Mouse (Mus musculus) heart, embryonic 11.5 days (tissue): ENCODE measurements around the gene Strap. TPM values are rescaled to one million over a fixed set of nuclear protein-coding genes. Genes with fewer than 3 reads are reported as not detected.
"Not testable (repeated sequence)": the region's sequence is repeated elsewhere in the genome, so short reads cannot be mapped to it uniquely, and the experiment has no call there.

ENCODE experiments used
- ATAC-seq: fragments of 200-750 bp; cut with Nextera tagmentation; replicated peaks from 2 replicates; pipeline ENCODE4 v1.8.0; 2017; ENCODE audit warnings: moderate library complexity; ENCODE audit not compliant: insufficient number of reproducible peaks, low FRiP score, low TSS enrichment
- H3K27ac ChIP-seq: fragments of 300-500 bp; sonication (generic); 2 replicates; pipeline ENCODE4 v1.5.1; 2014; ENCODE audit warnings: mild to moderate bottlenecking, low read depth, low read length
- H3K27me3 ChIP-seq: fragments of 300-500 bp; sonication (generic); 2 replicates; pipeline ENCODE4 v1.6.1; 2014; ENCODE audit warnings: mild to moderate bottlenecking, low read length, mixed read lengths; ENCODE audit not compliant: control insufficient read depth, insufficient read depth
- H3K36me3 ChIP-seq: fragments of 300-500 bp; sonication (generic); 2 replicates; pipeline ENCODE4 v1.6.1; 2014; ENCODE audit warnings: mild to moderate bottlenecking, low read length, moderate library complexity, mixed read lengths; ENCODE audit not compliant: control insufficient read depth, insufficient read depth
- H3K4me1 ChIP-seq: fragments of 300-500 bp; sonication (generic); 2 replicates; pipeline ENCODE4 v1.6.1; 2014; ENCODE audit warnings: low read length; ENCODE audit not compliant: control insufficient read depth, insufficient read depth
- H3K4me2 ChIP-seq: fragments of 300-500 bp; sonication (generic); 2 replicates; pipeline ENCODE4 v1.6.1; 2014; ENCODE audit warnings: mild to moderate bottlenecking, moderate library complexity
- H3K4me3 ChIP-seq: fragments of 300-500 bp; sonication (generic); 2 replicates; pipeline ENCODE4 v1.5.1; 2014; ENCODE audit warnings: low read depth, low read length
- H3K9ac ChIP-seq: fragments of 300-500 bp; sonication (generic); 2 replicates; pipeline ENCODE4 v1.6.1; 2014; ENCODE audit warnings: mild to moderate bottlenecking, low read depth, low read length, moderate library complexity
- H3K9me3 ChIP-seq: fragments of 300-500 bp; sonication (generic); replicated peaks from 2 replicates; pipeline ENCODE4 v1.6.1; 2016; ENCODE audit warnings: low read length; ENCODE audit not compliant: control insufficient read depth
- WGBS: fragments of 180-500 bp; shearing (Covaris S2); extraction: QIAGEN DNeasy Blood & Tissue Kit; methylation state at CpG from one replicate; pipeline ENCODE4 v1.1.7; 2014; ENCODE audit not compliant: insufficient replicate concordance; 5-methylcytosine and 5-hydroxymethylcytosine counted together
- polyA plus RNA-seq: library from polyadenylated mRNA; unstranded; fragments of >200 nt; fragmentation: Nextera tagmentation; extraction: Ambion mirVana; gene quantifications from 2 replicates; pipeline ENCODE4 v1.2.1, GENCODE M21; 2014

Gene Strap
- polyA plus RNA-seq, 1 experiment from 2014 or later = 148 TPM

GRCm38 (mm10) chr6:137699434-137699833 lies 35.4 kb upstream of the Strap start:
- Histone ChIP-seq H3K27ac (no peak overlapping the region), H3K9ac (no peak overlapping the region), H3K4me1 (peaks cover 3% of the 10 kb centered on the region; the same call in 1 of the 2 replicates), H3K4me3 (no peak overlapping the region), H3K9me3 (no peaks in the 10 kb centered on the region), H3K4me2 (no peak overlapping the region), H3K27me3 (no peaks in the 10 kb centered on the region), H3K36me3 (no peaks in the 10 kb centered on the region)
- WGBS = 83% methylated on average over 7 of the region's 7 CpGs
- no peak for ATAC-seq

GRCm38 (mm10) chr6:137702186-137702585 lies 32.7 kb upstream of the Strap start:
- H3K9me3 ChIP-seq = no peaks in the 10 kb centered on the region
- H3K27ac ChIP-seq = 0 out of 2 replicates have a peak overlapping the region, but pooled peaks have one; percentile 24
- no peak for ATAC-seq
- H3K4me3 ChIP-seq = no peak overlapping the region
- WGBS = 74% methylated on average over 3 of the region's 3 CpGs
- H3K36me3 ChIP-seq = no peaks in the 10 kb centered on the region
- H3K27me3 ChIP-seq = no peaks in the 10 kb centered on the region
- H3K4me1 ChIP-seq = no peaks in the 10 kb centered on the region
- no peak overlapping the region for H3K9ac ChIP-seq
- H3K4me2 ChIP-seq = no peak overlapping the region

- no peak for ATAC-seq
- Histone ChIP-seq H3K27ac (peak overlapping the region; percentile 24; the same call in 1 of the 2 replicates), H3K4me2 (no peak overlapping the region), H3K9ac (no peak overlapping the region), H3K9me3 (no peaks in the 10 kb centered on the region), H3K36me3 (no peaks in the 10 kb centered on the region), H3K4me1 (no peaks in the 10 kb centered on the region), H3K4me3 (no peak overlapping the region), H3K27me3 (no peaks in the 10 kb centered on the region)
- WGBS = 71% methylated on average over 4 of the region's 4 CpGs
Observed at GRCm38 (mm10) chr6:137702918-137703317, 32.0 kb upstream of the Strap start.

- H3K36me3 ChIP-seq = no peaks in the 10 kb centered on the region
- no peaks in the 10 kb centered on the region for H3K9me3 ChIP-seq
- H3K4me2 ChIP-seq = no peak overlapping the region
- no peak overlapping the region for H3K9ac ChIP-seq
- peak overlapping the region; percentile 24; the same call in 1 of the 2 replicates for H3K27ac ChIP-seq
- no peak for ATAC-seq
- H3K4me3 ChIP-seq = no peak overlapping the region
- WGBS = 75% methylated on average over 7 of the region's 7 CpGs
- no peaks in the 10 kb centered on the region for H3K4me1 ChIP-seq
- H3K27me3 ChIP-seq = no peaks in the 10 kb centered on the region
Observed at GRCm38 (mm10) chr6:137703431-137703830, 31.4 kb upstream of the Strap start.

- H3K27ac ChIP-seq = peak overlapping the region; percentile 31
- no peaks in the 10 kb centered on the region for H3K4me1 ChIP-seq
- H3K36me3 ChIP-seq = no peaks in the 10 kb centered on the region
- WGBS = 50% methylated on average over 25 of the region's 25 CpGs
- H3K9me3 ChIP-seq = no peaks in the 10 kb centered on the region
- no peaks in the 10 kb centered on the region for H3K27me3 ChIP-seq
- peak; percentile 68 for ATAC-seq
- H3K4me3 ChIP-seq = no peak overlapping the region
- peak overlapping the region; percentile 46 for H3K4me2 ChIP-seq
- no peak overlapping the region for H3K9ac ChIP-seq
Observed at GRCm38 (mm10) chr6:137704300-137704939, 30.5 kb upstream of the Strap start.

GRCm38 (mm10) chr6:137706209-137706608 lies 28.7 kb upstream of the Strap start:
- no peaks in the 10 kb centered on the region for H3K4me1 ChIP-seq

GRCm38 (mm10) chr6:137708726-137709405 lies 26.0 kb upstream of the Strap start:
- not testable (repeated sequence) for H3K9ac ChIP-seq, H3K9me3 ChIP-seq, H3K4me2 ChIP-seq, ATAC-seq, H3K4me3 ChIP-seq, H3K27me3 ChIP-seq, H3K27ac ChIP-seq, H3K36me3 ChIP-seq, H3K4me1 ChIP-seq
- WGBS = 77% methylated on average over 13 of the region's 13 CpGs

More at GRCm38 (mm10) chr6:137706209-137706608, 28.7 kb upstream of the Strap start:
- no peaks in the 10 kb centered on the region for H3K9me3 ChIP-seq
- no peak overlapping the region for H3K4me3 ChIP-seq
- H3K9ac ChIP-seq = no peak overlapping the region
- no peaks in the 10 kb centered on the region for H3K36me3 ChIP-seq
- 82% methylated on average over 10 of the region's 10 CpGs for WGBS
- no peak for ATAC-seq
- H3K27ac ChIP-seq = no peak overlapping the region
- H3K4me2 ChIP-seq = no peak overlapping the region
- H3K27me3 ChIP-seq = no peaks in the 10 kb centered on the region

- H3K4me2 ChIP-seq = no peak overlapping the region
- ATAC-seq = no peak
- no peak overlapping the region for H3K4me3 ChIP-seq
- H3K4me1 ChIP-seq = no peaks in the 10 kb centered on the region
- H3K36me3 ChIP-seq = no peaks in the 10 kb centered on the region
- H3K27me3 ChIP-seq = no peaks in the 10 kb centered on the region
- no peaks in the 10 kb centered on the region for H3K9me3 ChIP-seq
- no peak overlapping the region for H3K27ac ChIP-seq
- H3K9ac ChIP-seq = no peak overlapping the region
- WGBS = 81% methylated on average over 14 of the region's 14 CpGs
Observed at GRCm38 (mm10) chr6:137710179-137711037, 24.5 kb upstream of the Strap start.
